Mouse (Mus musculus): ENCODE data around the gene Rab5a. TPM values are rescaled to one million over a fixed set of nuclear protein-coding genes. Genes with fewer than 3 reads are reported as not detected.

Gene Rab5a
- polyA plus RNA-seq (2015; fragmentation: Nextera tagmentation; extraction: Ambion mirVana), result 103 and 114 TPM in 2 replicates

DNA sequence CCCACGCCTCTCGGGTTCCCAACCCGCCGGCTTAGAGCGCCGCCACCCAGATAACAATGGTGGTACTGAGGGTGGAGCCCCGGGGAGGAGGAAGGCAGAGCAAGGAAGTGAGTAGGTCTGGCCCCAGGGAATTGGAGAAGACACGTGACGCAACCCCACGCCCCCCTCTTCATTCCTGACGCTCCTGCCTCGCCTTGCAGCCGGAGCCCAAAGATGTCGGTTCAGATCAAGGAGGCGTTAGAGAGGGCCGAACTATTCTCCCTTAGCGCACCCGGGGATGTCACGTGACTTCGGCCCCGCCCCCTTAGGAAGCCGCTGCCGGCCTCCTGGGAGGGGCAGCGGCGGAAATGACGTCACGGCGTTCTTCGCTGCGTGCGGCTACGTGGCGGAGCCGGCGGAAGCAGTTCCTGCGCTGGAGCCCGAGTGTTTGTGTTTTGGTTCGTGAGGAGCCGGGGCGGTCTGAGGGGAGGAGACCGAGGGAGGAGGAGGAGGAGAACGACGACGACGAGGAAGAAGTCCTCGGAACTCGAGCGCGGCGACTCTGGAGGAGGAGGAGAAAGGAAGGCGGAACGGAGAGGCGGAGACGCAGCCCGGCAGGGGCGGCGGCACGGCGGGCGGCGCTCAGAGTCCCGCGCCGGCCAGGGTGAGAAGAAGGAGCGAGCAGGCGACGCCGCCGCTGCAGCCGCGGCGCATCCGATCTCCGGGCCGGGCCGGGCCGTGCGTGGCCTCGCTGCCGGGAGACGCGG is at the start of gene Rab5a:
Gene Rab5a (plus strand): TSS at position 377 of the 746 bp plus-strand sequence.
- H3K9ac ChIP-seq (replicated peaks), result peak within 1 kb of the TSS; percentile 94
- H3K4me3 ChIP-seq, result peak within 1 kb of the TSS; percentile 89
- peak within 1 kb of the TSS; percentile 99 for H3K27ac ChIP-seq (replicated peaks)
- WGBS, result under 1% methylated on average over 82 of the region's 82 CpGs
- peaks cover 28% of the 10 kb centered on the region for H3K4me1 ChIP-seq
- peak within 1 kb of the TSS; percentile 87 for H3K4me2 ChIP-seq (replicated peaks)
- no peaks in the 10 kb centered on the region for H3K9me3 ChIP-seq
- no peaks in the 10 kb centered on the region for H3K27me3 ChIP-seq
- no peaks in the 10 kb centered on the region for H3K36me3 ChIP-seq
- peak; percentile 98 for ATAC-seq (replicated peaks)

- Histone ChIP-seq H3K4me2 (replicated peaks) (no peak overlapping the region), H3K27me3 (no peaks in the 10 kb centered on the region), H3K9ac (replicated peaks) (no peak overlapping the region), H3K9me3 (no peaks in the 10 kb centered on the region), H3K4me3 (no peak overlapping the region), H3K4me1 (no peaks in the 10 kb centered on the region), H3K36me3 (no peaks in the 10 kb centered on the region), H3K27ac (replicated peaks) (no peak overlapping the region)
- no peak for ATAC-seq (replicated peaks)
- WGBS, result 82% methylated on average over 2 of the region's 2 CpGs
Observed at GRCm38 (mm10) chr17:53456152-53456551, 22.9 kb upstream of the Rab5a start.

DNA sequence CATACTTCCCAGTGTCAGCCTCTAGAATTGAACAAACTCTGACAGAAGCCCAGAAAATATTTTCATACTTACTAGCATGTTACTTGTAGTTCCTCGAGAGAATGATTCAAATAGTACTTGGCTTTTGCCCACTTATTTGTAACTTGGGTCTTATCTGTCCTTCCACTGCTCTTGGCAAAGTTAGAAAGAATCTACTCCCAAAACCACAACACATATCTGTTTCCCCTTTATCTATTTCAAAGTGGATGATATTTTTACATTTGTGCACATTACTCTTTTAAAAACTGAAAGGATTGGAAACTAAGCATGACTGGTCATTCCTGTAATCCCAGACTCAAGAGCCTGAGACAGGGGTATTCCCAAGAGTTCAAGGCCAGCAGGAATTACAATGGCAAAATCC is 22.3 kb upstream of the Rab5a start:
- Histone ChIP-seq H3K4me2 (replicated peaks) (no peak overlapping the region), H3K9ac (replicated peaks) (no peak overlapping the region), H3K27me3 (no peaks in the 10 kb centered on the region), H3K27ac (replicated peaks) (no peak overlapping the region), H3K4me3 (no peak overlapping the region), H3K36me3 (no peaks in the 10 kb centered on the region), H3K4me1 (no peaks in the 10 kb centered on the region), H3K9me3 (no peaks in the 10 kb centered on the region)
- no peak for ATAC-seq (replicated peaks)
- 86% methylated on average over 1 of the region's 1 CpGs for WGBS

DNA sequence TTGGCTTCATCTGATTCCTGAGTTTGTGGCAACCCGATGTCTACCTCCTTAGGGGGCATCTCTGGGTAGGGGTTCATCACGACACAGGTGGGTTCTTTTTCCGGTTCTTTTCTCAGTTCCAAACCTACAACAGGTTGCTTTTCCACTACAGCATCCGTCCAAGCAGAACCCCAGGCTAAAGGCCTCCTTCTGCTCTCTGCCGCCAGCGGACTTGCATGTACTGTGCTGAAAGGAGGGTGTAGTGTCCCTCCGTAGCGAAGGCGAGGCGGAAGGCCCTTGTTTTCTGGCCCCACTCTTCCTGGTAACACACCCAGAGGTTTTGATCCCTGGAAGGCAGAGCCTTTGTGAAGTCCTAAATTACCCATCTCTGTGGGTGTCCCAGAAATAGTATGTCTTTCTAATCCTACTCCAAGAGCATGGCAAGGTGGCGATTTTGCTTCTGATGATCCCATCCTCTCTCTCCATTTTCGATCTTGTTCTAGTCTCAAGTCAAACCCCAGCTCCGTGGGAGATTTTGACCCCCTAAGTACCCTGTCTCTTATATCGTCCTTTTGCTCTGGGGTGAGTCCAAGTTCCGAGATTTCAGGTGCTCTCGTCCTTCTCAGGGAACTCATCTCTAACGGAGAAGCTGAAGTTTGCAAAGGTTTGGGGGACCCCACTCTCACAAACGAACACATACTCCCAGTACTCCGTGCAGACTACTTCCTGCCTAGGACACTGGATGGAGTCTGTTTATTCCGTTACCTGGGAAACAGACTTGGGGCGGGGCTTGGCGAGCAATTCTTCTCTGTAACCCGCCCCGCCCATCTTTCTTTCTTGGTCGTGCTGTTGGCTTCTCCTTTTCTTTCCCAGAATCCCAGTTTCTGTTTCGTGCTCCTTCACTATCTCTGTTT is 16.2 kb upstream of the Rab5a start, which contains the start of gene Efhb:
Gene Efhb (minus strand): TSS at position 719 of the 893 bp plus-strand sequence.
- no peak within 1 kb of the TSS for H3K27ac ChIP-seq (replicated peaks)

DNA sequence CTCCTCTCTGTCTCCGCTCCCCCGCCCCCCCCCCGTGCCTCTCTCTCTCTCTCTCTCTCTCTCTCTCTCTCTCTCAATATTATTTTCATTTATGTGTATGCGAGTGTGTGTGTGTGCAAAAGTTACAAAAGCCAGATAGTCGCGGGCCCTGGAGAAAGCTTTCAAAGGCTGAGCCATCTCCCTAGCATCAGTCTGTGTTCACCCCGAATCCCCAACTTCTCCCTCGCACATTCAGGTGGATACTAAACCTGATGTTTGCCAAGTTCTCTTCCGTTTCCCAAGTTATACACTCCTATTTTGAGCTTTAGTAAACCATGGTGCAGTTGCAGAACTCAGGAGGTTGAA is 15.6 kb upstream of the Rab5a start:
- Histone ChIP-seq H3K27me3 (no peaks in the 10 kb centered on the region), H3K9me3 (no peaks in the 10 kb centered on the region), H3K4me3 (peak overlapping the region; percentile 43), H3K9ac (replicated peaks) (peak overlapping the region; percentile 48), H3K4me1 (peaks cover 6% of the 10 kb centered on the region), H3K4me2 (replicated peaks) (peak overlapping the region; percentile 68), H3K36me3 (no peaks in the 10 kb centered on the region), H3K27ac (replicated peaks) (no peak overlapping the region)
- ATAC-seq (replicated peaks), result peak; percentile 60
- whole genome bisulfite sequencing, result 17% methylated on average over 6 of the region's 9 CpGs

More for the DNA sequence above, 16.2 kb upstream of the Rab5a start, which contains the start of gene Efhb:
- peak within 1 kb of the TSS; percentile 68 for H3K4me2 ChIP-seq (replicated peaks)
- peak; percentile 97 for ATAC-seq (replicated peaks)
- H3K4me3 ChIP-seq, result peak within 1 kb of the TSS; percentile 43
- H3K27me3 ChIP-seq, result no peaks in the 10 kb centered on the region
- peak within 1 kb of the TSS; percentile 48 for H3K9ac ChIP-seq (replicated peaks)
- 19% methylated on average over 26 of the region's 26 CpGs for WGBS
- no peaks in the 10 kb centered on the region for H3K36me3 ChIP-seq
- H3K4me1 ChIP-seq, result peaks cover 6% of the 10 kb centered on the region
- no peaks in the 10 kb centered on the region for H3K9me3 ChIP-seq

DNA sequence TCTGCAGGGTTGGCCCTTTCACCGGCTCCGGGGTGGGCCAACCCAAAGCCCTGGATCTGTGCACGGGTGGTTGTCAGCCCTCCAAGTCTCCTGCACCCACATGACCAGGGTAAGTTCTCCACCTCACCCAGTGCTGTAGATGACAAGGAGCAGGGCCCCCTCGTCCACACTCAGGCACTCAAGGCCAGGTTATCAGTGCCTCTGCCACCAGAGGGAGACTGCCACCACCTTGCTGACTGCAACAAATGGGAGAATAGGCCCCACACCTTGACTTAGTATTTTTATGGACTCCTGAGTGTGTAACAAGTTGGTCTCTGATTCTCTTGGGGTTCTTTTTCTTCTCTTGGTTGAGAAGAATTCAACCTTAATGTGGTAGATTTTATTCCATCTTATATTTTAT is 13.5 kb upstream of the Rab5a start:
- 66% methylated on average over 4 of the region's 4 CpGs for WGBS
- ATAC-seq (replicated peaks), result no peak
- H3K27me3 ChIP-seq, result no peaks in the 10 kb centered on the region
- H3K9ac ChIP-seq (replicated peaks), result no peak overlapping the region
- H3K27ac ChIP-seq (replicated peaks), result no peak overlapping the region
- no peaks in the 10 kb centered on the region for H3K9me3 ChIP-seq
- no peak overlapping the region for H3K4me2 ChIP-seq (replicated peaks)
- H3K4me3 ChIP-seq, result no peak overlapping the region
- H3K4me1 ChIP-seq, result peaks cover 6% of the 10 kb centered on the region
- no peaks in the 10 kb centered on the region for H3K36me3 ChIP-seq

GRCm38 (mm10) chr17:53468697-53469096 is 10.3 kb upstream of the Rab5a start:
- Histone ChIP-seq H3K4me1 (no peaks in the 10 kb centered on the region), H3K4me2 (replicated peaks) (no peak overlapping the region), H3K4me3 (no peak overlapping the region), H3K36me3 (no peaks in the 10 kb centered on the region), H3K9ac (replicated peaks) (no peak overlapping the region), H3K9me3 (no peaks in the 10 kb centered on the region), H3K27ac (replicated peaks) (no peak overlapping the region), H3K27me3 (no peaks in the 10 kb centered on the region)
- ATAC-seq (replicated peaks), result no peak

- Histone ChIP-seq H3K4me3 (peak overlapping the region; percentile 89), H3K9me3 (no peaks in the 10 kb centered on the region), H3K27ac (replicated peaks) (peak overlapping the region; percentile 99), H3K36me3 (no peaks in the 10 kb centered on the region), H3K9ac (replicated peaks) (peak overlapping the region; percentile 94), H3K4me2 (replicated peaks) (peak overlapping the region; percentile 87), H3K27me3 (no peaks in the 10 kb centered on the region), H3K4me1 (peaks cover 28% of the 10 kb centered on the region)
- no peak for ATAC-seq (replicated peaks)
- WGBS, result 6% methylated on average over 15 of the region's 15 CpGs
Observed at GRCm38 (mm10) chr17:53478066-53478857, 772 bp upstream of the Rab5a start.

DNA sequence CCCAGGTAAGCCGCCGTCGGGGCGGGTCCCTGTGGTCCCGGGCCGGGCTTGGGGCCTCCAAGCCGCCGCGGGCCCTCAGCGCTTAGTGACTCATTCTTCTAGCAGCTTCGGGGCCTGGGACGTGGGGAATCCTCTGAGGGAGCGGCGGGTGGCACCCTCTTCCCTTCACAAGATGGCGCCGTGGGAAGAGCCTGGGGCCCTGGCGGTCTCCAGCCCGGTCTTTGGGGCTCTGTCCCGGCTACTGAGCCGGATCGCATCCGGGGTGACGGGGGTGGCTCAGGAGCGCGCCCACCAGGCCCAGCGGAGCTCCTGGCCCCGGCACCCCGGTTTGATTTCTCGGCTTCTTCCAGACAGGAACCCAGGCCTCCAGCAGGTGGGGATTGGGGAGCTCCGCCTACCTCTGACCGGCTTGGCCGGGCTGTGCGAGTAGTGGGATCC is 589 bp downstream of the Rab5a start:
- Histone ChIP-seq H3K36me3 (peaks cover 5% of the 10 kb centered on the region), H3K4me3 (peak overlapping the region; percentile 89), H3K9ac (replicated peaks) (peak overlapping the region; percentile 94), H3K27me3 (no peaks in the 10 kb centered on the region), H3K4me2 (replicated peaks) (peak overlapping the region; percentile 87), H3K9me3 (no peaks in the 10 kb centered on the region), H3K27ac (replicated peaks) (peak overlapping the region; percentile 99), H3K4me1 (peaks cover 28% of the 10 kb centered on the region)
- ATAC-seq (replicated peaks), result no peak
- under 1% methylated on average over 33 of the region's 33 CpGs for WGBS

- no peaks in the 10 kb centered on the region for H3K27me3 ChIP-seq
- WGBS, result 59% methylated on average over 7 of the region's 7 CpGs
Observed at GRCm38 (mm10) chr17:53480433-53480832, 1.4 kb downstream of the Rab5a start.

DNA sequence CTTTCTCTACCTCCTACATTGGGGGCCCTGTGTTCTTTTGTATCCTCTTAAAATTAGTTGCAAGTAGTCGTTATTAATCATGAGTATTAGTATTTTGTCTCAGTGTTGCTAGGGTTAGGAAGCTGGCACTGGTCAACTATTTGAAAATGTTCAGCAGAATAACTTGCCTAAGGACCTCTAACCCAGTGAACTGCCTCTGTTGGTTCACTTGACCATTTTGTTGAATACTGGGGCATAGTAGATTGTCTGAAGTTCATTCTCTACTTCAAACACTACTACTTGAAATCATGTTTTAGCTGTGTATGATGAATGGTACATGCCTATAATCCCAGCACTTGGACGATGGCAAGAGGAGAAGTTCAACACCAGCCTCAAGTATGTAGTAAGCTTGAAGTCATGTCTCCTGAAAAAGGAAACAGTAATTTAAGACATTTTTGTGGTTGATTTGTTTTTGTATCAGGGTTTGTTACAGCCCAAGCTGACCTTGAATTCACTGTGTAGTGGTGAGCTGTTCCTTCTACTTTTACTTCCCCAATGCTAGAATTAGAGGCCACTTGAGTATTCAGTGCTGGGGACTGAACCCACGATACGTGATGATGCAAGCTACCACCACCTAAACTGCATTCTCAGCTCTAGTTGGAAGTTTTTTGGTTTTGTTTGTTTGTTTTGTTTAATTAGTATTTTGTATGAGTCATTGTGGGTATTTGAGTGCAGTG is 9.4 kb downstream of the Rab5a start:
- 96% methylated on average over 4 of the region's 4 CpGs for WGBS
- ATAC-seq (replicated peaks), result no peak

More at GRCm38 (mm10) chr17:53480433-53480832, 1.4 kb downstream of the Rab5a start:
- H3K9me3 ChIP-seq, result no peaks in the 10 kb centered on the region
- H3K4me3 ChIP-seq, result peak overlapping the region; percentile 89
- ATAC-seq (replicated peaks), result no peak
- no peak overlapping the region for H3K27ac ChIP-seq (replicated peaks)
- H3K4me2 ChIP-seq (replicated peaks), result peak overlapping the region; percentile 87
- H3K36me3 ChIP-seq, result peaks cover 9% of the 10 kb centered on the region
- peak overlapping the region; percentile 94 for H3K9ac ChIP-seq (replicated peaks)
- H3K4me1 ChIP-seq, result peaks cover 28% of the 10 kb centered on the region

More for the DNA sequence above, 9.4 kb downstream of the Rab5a start:
- Histone ChIP-seq H3K9ac (replicated peaks) (no peak overlapping the region), H3K9me3 (no peaks in the 10 kb centered on the region), H3K4me3 (no peak overlapping the region), H3K36me3 (peaks cover 31% of the 10 kb centered on the region), H3K4me1 (no peaks in the 10 kb centered on the region), H3K4me2 (replicated peaks) (no peak overlapping the region), H3K27ac (replicated peaks) (no peak overlapping the region), H3K27me3 (no peaks in the 10 kb centered on the region)
